Mouse (Mus musculus): ENCODE measurements around the gene Tmem26. TPM values are rescaled to one million over a fixed set of nuclear protein-coding genes. Genes with fewer than 3 reads are reported as not detected.
A peak's percentile ranks its signal among the peaks of the same experiment; 100 is the strongest.

Tmem26 gene
- total RNA-seq (2017): 0.13 TPM in 1 of 2 replicates, not detected in the other

- peak; percentile 50 to 54 for ATAC-seq (replicated peaks in 1 of 2; ENCODE audit: insufficient read depth in 1 of 2, low FRiP score in 2 of 2, low TSS enrichment in 1 of 2, low read depth in 1 of 2, poor library complexity in 2 of 2, severe bottlenecking in 2 of 2)
These were observed at the start of gene Tmem26 for GRCm38 (mm10) chr10:68723568-68724360. TSS of gene Tmem26 (plus strand) at chr10:68723646.

- no peak for ATAC-seq (replicated peaks in 1 of 2; ENCODE audit: insufficient read depth in 1 of 2, low FRiP score in 2 of 2, low TSS enrichment in 1 of 2, low read depth in 1 of 2, poor library complexity in 2 of 2, severe bottlenecking in 2 of 2)
These were observed 44.8 kb upstream of the Tmem26 start for GRCm38 (mm10) chr10:68678678-68679077.

GRCm38 (mm10) chr10:68681233-68681632 is 42.2 kb upstream of the Tmem26 start:
- no peak for ATAC-seq (replicated peaks in 1 of 2; ENCODE audit: insufficient read depth in 1 of 2, low FRiP score in 2 of 2, low TSS enrichment in 1 of 2, low read depth in 1 of 2, poor library complexity in 2 of 2, severe bottlenecking in 2 of 2)

- no peak for ATAC-seq (replicated peaks in 1 of 2; ENCODE audit: insufficient read depth in 1 of 2, low FRiP score in 2 of 2, low TSS enrichment in 1 of 2, low read depth in 1 of 2, poor library complexity in 2 of 2, severe bottlenecking in 2 of 2)
These were observed 37.9 kb upstream of the Tmem26 start for GRCm38 (mm10) chr10:68685510-68685909.

- no peak for ATAC-seq (replicated peaks in 1 of 2; ENCODE audit: insufficient read depth in 1 of 2, low FRiP score in 2 of 2, low TSS enrichment in 1 of 2, low read depth in 1 of 2, poor library complexity in 2 of 2, severe bottlenecking in 2 of 2)
These were observed 32.3 kb upstream of the Tmem26 start for GRCm38 (mm10) chr10:68691116-68691515.

GRCm38 (mm10) chr10:68692401-68692800 is 31.0 kb upstream of the Tmem26 start:
- ATAC-seq (replicated peaks in 1 of 2; ENCODE audit: insufficient read depth in 1 of 2, low FRiP score in 2 of 2, low TSS enrichment in 1 of 2, low read depth in 1 of 2, poor library complexity in 2 of 2, severe bottlenecking in 2 of 2): no peak

GRCm38 (mm10) chr10:68695760-68696336 is 27.6 kb upstream of the Tmem26 start:
- no peak for ATAC-seq (replicated peaks in 1 of 2; ENCODE audit: insufficient read depth in 1 of 2, low FRiP score in 2 of 2, low TSS enrichment in 1 of 2, low read depth in 1 of 2, poor library complexity in 2 of 2, severe bottlenecking in 2 of 2)

- no peak for ATAC-seq (replicated peaks in 1 of 2; ENCODE audit: insufficient read depth in 1 of 2, low FRiP score in 2 of 2, low TSS enrichment in 1 of 2, low read depth in 1 of 2, poor library complexity in 2 of 2, severe bottlenecking in 2 of 2)
These were observed 19.2 kb upstream of the Tmem26 start for GRCm38 (mm10) chr10:68704268-68704667.

GRCm38 (mm10) chr10:68705471-68706036 is 17.9 kb upstream of the Tmem26 start:
- no peak for ATAC-seq (replicated peaks in 1 of 2; ENCODE audit: insufficient read depth in 1 of 2, low FRiP score in 2 of 2, low TSS enrichment in 1 of 2, low read depth in 1 of 2, poor library complexity in 2 of 2, severe bottlenecking in 2 of 2)

GRCm38 (mm10) chr10:68707014-68707852 is 16.2 kb upstream of the Tmem26 start:
- ATAC-seq (replicated peaks in 1 of 2; ENCODE audit: insufficient read depth in 1 of 2, low FRiP score in 2 of 2, low TSS enrichment in 1 of 2, low read depth in 1 of 2, poor library complexity in 2 of 2, severe bottlenecking in 2 of 2): no peak

GRCm38 (mm10) chr10:68712926-68713325 is 10.5 kb upstream of the Tmem26 start:
- no peak for ATAC-seq (replicated peaks in 1 of 2; ENCODE audit: insufficient read depth in 1 of 2, low FRiP score in 2 of 2, low TSS enrichment in 1 of 2, low read depth in 1 of 2, poor library complexity in 2 of 2, severe bottlenecking in 2 of 2)

GRCm38 (mm10) chr10:68714302-68714701 is 9.1 kb upstream of the Tmem26 start:
- ATAC-seq (replicated peaks in 1 of 2; ENCODE audit: insufficient read depth in 1 of 2, low FRiP score in 2 of 2, low TSS enrichment in 1 of 2, low read depth in 1 of 2, poor library complexity in 2 of 2, severe bottlenecking in 2 of 2): no peak

- no peak for ATAC-seq (replicated peaks in 1 of 2; ENCODE audit: insufficient read depth in 1 of 2, low FRiP score in 2 of 2, low TSS enrichment in 1 of 2, low read depth in 1 of 2, poor library complexity in 2 of 2, severe bottlenecking in 2 of 2)
These were observed 8.1 kb upstream of the Tmem26 start for GRCm38 (mm10) chr10:68715396-68715795.

- ATAC-seq (replicated peaks in 1 of 2; ENCODE audit: insufficient read depth in 1 of 2, low FRiP score in 2 of 2, low TSS enrichment in 1 of 2, low read depth in 1 of 2, poor library complexity in 2 of 2, severe bottlenecking in 2 of 2): no peak
These were observed 5.1 kb upstream of the Tmem26 start for GRCm38 (mm10) chr10:68718375-68718774.

- no peak for ATAC-seq (replicated peaks in 1 of 2; ENCODE audit: insufficient read depth in 1 of 2, low FRiP score in 2 of 2, low TSS enrichment in 1 of 2, low read depth in 1 of 2, poor library complexity in 2 of 2, severe bottlenecking in 2 of 2)
These were observed 2.5 kb upstream of the Tmem26 start for GRCm38 (mm10) chr10:68720887-68721400.

- no peak for ATAC-seq (replicated peaks in 1 of 2; ENCODE audit: insufficient read depth in 1 of 2, low FRiP score in 2 of 2, low TSS enrichment in 1 of 2, low read depth in 1 of 2, poor library complexity in 2 of 2, severe bottlenecking in 2 of 2)
These were observed 431 bp upstream of the Tmem26 start for GRCm38 (mm10) chr10:68723015-68723414.

- ATAC-seq (replicated peaks in 1 of 2; ENCODE audit: insufficient read depth in 1 of 2, low FRiP score in 2 of 2, low TSS enrichment in 1 of 2, low read depth in 1 of 2, poor library complexity in 2 of 2, severe bottlenecking in 2 of 2): peak; percentile 60 to 62
These were observed 895 bp downstream of the Tmem26 start for GRCm38 (mm10) chr10:68724361-68724720.

GRCm38 (mm10) chr10:68727464-68727863 is 4.0 kb downstream of the Tmem26 start:
- ATAC-seq (replicated peaks in 1 of 2; ENCODE audit: insufficient read depth in 1 of 2, low FRiP score in 2 of 2, low TSS enrichment in 1 of 2, low read depth in 1 of 2, poor library complexity in 2 of 2, severe bottlenecking in 2 of 2): no peak

Measured in hematopoietic stem cell, adult 5-6 weeks (primary cell).